Comparison of ENCODE assay signal across 9 mouse cellular contexts in the genomic region with DNA sequence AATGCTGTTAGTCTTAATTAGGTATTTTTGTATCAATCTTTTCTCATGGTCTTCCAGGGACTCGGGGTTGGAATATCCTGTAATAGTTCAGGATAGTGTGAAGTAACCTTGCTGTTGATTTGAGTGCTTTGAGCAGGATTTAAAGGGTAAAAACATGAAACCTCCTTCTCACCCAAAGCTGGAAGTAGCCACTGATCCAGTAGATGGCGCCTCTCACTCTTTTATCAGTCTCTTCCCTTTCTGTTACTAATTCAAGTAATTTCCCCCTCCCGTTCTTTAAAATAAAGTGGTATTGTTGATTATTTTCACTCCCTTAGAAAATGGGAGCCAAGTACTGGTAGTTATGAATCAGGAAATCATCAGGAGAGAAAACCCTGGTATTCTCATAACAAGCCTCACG. TPM values are rescaled to one million over a fixed set of nuclear protein-coding genes. Genes with fewer than 3 reads are reported as not detected.
DNase-seq lines count a peak whose midpoint lies in the region; ATAC-seq and TF ChIP-seq lines count a peak whose summit lies in the region.
"Had no signal": no experiment of that assay in that cellular context is flagged by ENCODE, and none has a peak within 500 bp of the region (broad histone marks: within the 10 kb centered on the region; RNA-seq: fewer than 3 reads in every experiment).

No protein-coding gene starts in this region.

- H3K27me3 ChIP-seq in MEL (ENCODE audit: control insufficient read depth in 1 of 2, insufficient read depth in 2 of 2, low read length in 2 of 2): no peaks in the 10 kb centered on the region
- no peaks in the 10 kb centered on the region for H3K27me3 ChIP-seq in limb, embryonic 14.5 days (ENCODE audit: control insufficient read depth, insufficient read depth, low read length)
- H3K27me3 ChIP-seq in midbrain, embryonic 13.5 days: no peaks in the 10 kb centered on the region
- H3K27me3 ChIP-seq: limb, embryonic 15.5 days had no signal

- TF ChIP-seq CTCF in MEL (IDR thresholded peaks at IDR 0.05 in 2 of 3, conservative IDR thresholded peaks at IDR 0.05 in 1 of 3; ENCODE audit: control insufficient read depth in 1 of 3, insufficient read depth in 1 of 3, low read depth in 2 of 3, low read length in 3 of 3, poor library complexity in 1 of 3, severe bottlenecking in 1 of 3): peak; percentile 38 to 72 (median 64); a peak in 5 of 6 replicates

- H3K36me3 ChIP-seq in MEL (ENCODE audit: control insufficient read depth in 1 of 2, insufficient read depth in 2 of 2, low read length in 2 of 2): peaks cover 2 to 6% of the 10 kb centered on the region in 2 experiments
- H3K36me3 ChIP-seq in limb, embryonic 14.5 days (ENCODE audit: control insufficient read depth, insufficient read depth, low read length): peaks cover 27% of the 10 kb centered on the region
- peaks cover 30% of the 10 kb centered on the region for H3K36me3 ChIP-seq in midbrain, embryonic 13.5 days

- TF ChIP-seq EP300 in MEL (IDR thresholded peaks at IDR 0.05; ENCODE audit: low read depth in 1 of 2, low read length in 2 of 2): no peak

- 44% methylated on average over 4 of the region's 4 CpGs for WGBS in limb, embryonic 14.5 days
- 56% methylated on average over 4 of the region's 4 CpGs for WGBS in midbrain, embryonic 13.5 days

- no peak overlapping the region for H3K4me2 ChIP-seq in limb, embryonic 14.5 days (replicated peaks; ENCODE audit: low read depth, low read length, severe bottlenecking)
- no peak overlapping the region for H3K4me2 ChIP-seq in midbrain, embryonic 13.5 days (replicated peaks)
- H3K4me2 ChIP-seq: limb, embryonic 15.5 days had no signal

- H3K4me3 ChIP-seq in MEL (ENCODE audit: control insufficient read depth in 1 of 2, insufficient read depth in 1 of 2, low read depth in 2 of 2, low read length in 2 of 2): no peak overlapping the region
- no peak overlapping the region for H3K4me3 ChIP-seq in limb, embryonic 14.5 days (replicated peaks; ENCODE audit: low read length)
- no peak overlapping the region for H3K4me3 ChIP-seq in midbrain, embryonic 13.5 days (replicated peaks)
- H3K4me3 ChIP-seq: limb, embryonic 15.5 days had no signal

- ATAC-seq in limb, embryonic 14.5 days (ENCODE audit: low FRiP score, low read depth): no peak
- no peak for ATAC-seq in midbrain, embryonic 13.5 days

- H3K79me2 ChIP-seq in MEL (ENCODE audit: control insufficient read depth, insufficient read depth, low read length, poor library complexity): peaks cover 9% of the 10 kb centered on the region

- peak; percentile 38 to 55 for DNase-seq in cerebellum, postnatal 14 days
- DNase-seq in cerebellum, postnatal 36 days: no peak
- DNase-seq in left cerebral cortex, postnatal 14 days (ENCODE audit: low spot score in 2 of 2): peak; percentile 55 to 65
- no peak for DNase-seq in left cerebral cortex, postnatal 4 days
- peak; percentile 75 for DNase-seq in MEL (ENCODE audit: low read depth, low spot score)
- DNase-seq in limb, embryonic 14.5 days (ENCODE audit: low spot score): peak; percentile 44
- no peak for DNase-seq in c-Kit-positive CD71-positive TER-119-positive erythroid progenitor cells, embryonic 14.5 days (ENCODE audit: low spot score)

- TF ChIP-seq POLR2A in MEL (IDR thresholded peaks at IDR 0.05; ENCODE audit: control insufficient read depth in 1 of 2, insufficient read depth in 1 of 2, low read depth in 1 of 2, low read length in 2 of 2, poor library complexity in 1 of 2): no peak
- TF ChIP-seq POLR2A in limb, embryonic 14.5 days (IDR thresholded peaks at IDR 0.05; ENCODE audit: borderline replicate concordance, extremely low read depth, insufficient read depth, insufficient read length): no peak

- intact Hi-C loops in left cerebral cortex, postnatal 14 days (cut with DNase I): loop anchor here (10.0 kb wide), 1 partner anchor 244 kb away; a partner anchor contains a TSS
- intact Hi-C loops in left cerebral cortex, postnatal 4 days (cut with DNase I): no loop called here

- peaks cover 0 to 7% of the 10 kb centered on the region in 2 experiments; a peak in 3 of 4 replicates for H3K4me1 ChIP-seq in MEL (ENCODE audit: control insufficient read depth in 1 of 2, insufficient read depth in 2 of 2, low read length in 2 of 2)
- H3K4me1 ChIP-seq in limb, embryonic 14.5 days (ENCODE audit: control insufficient read depth, insufficient read depth, low read length): no peaks in the 10 kb centered on the region; the same call in 1 of the 2 replicates
- H3K4me1 ChIP-seq in midbrain, embryonic 13.5 days (replicated peaks): peaks cover 8% of the 10 kb centered on the region
- H3K4me1 ChIP-seq: limb, embryonic 15.5 days had no signal

- peak; percentile 54 for TF ChIP-seq RAD21 in MEL (IDR thresholded peaks at IDR 0.05; ENCODE audit: low read depth, low read length)

- no peak overlapping the region for H3K27ac ChIP-seq in MEL (ENCODE audit: control insufficient read depth, low read depth, low read length)
- no peak overlapping the region for H3K27ac ChIP-seq in limb, embryonic 14.5 days (replicated peaks; ENCODE audit: low read depth, low read length)
- H3K27ac ChIP-seq in midbrain, embryonic 13.5 days: no peak overlapping the region
- H3K27ac ChIP-seq: limb, embryonic 15.5 days had no signal

- H3K9ac ChIP-seq in MEL (ENCODE audit: control insufficient read depth, low read depth, low read length, poor library complexity, severe bottlenecking): no peak overlapping the region
- H3K9ac ChIP-seq in limb, embryonic 14.5 days (ENCODE audit: low read depth, low read length, severe bottlenecking): no peak overlapping the region
- no peak overlapping the region for H3K9ac ChIP-seq in midbrain, embryonic 13.5 days (replicated peaks)
- H3K9ac ChIP-seq: limb, embryonic 15.5 days had no signal

- H3K9me3 ChIP-seq in MEL (replicated peaks; ENCODE audit: insufficient read depth, low read length): no peaks in the 10 kb centered on the region
- H3K9me3 ChIP-seq in limb, embryonic 14.5 days (ENCODE audit: control insufficient read depth, low read length): no peaks in the 10 kb centered on the region
- no peaks in the 10 kb centered on the region for H3K9me3 ChIP-seq in midbrain, embryonic 13.5 days
- H3K9me3 ChIP-seq: limb, embryonic 15.5 days had no signal

TF ChIP-seq in MEL, 35 proteins besides CTCF, POLR2A, EP300 and RAD21:
- TF ChIP-seq SIN3A (IDR thresholded peaks at IDR 0.05; ENCODE audit: low read length) (peak; percentile 59), RCOR1 (IDR thresholded peaks at IDR 0.05; ENCODE audit: low read depth, low read length) (no peak), SMC3 (IDR thresholded peaks at IDR 0.05; ENCODE audit: low read depth, low read length) (peak; percentile 62), ZC3H11A (IDR thresholded peaks at IDR 0.05; ENCODE audit: low read depth, low read length) (peak; percentile 28; the same call in 1 of the 2 replicates), BHLHE40 (IDR thresholded peaks at IDR 0.05; ENCODE audit: borderline replicate concordance, low read depth, low read length) (0 out of 2 replicates have a peak, but pooled peaks have one; percentile 12), E2F4 (IDR thresholded peaks at IDR 0.05; ENCODE audit: borderline replicate concordance, low read depth, low read length) (no peak)
TF ChIP-seq in MEL: peak in this region for 4.

RNA-seq across cellular contexts. Expression of a gene that starts 6.0 kb away (rescaled TPM):
- under 1 TPM; 0.29 to 0.63 TPM for total RNA-seq in left cerebral cortex, postnatal 14 days (2021)
- total RNA-seq in left cerebral cortex, postnatal 4 days (2021): 1 to 10 TPM; 3.3 to 3.4 TPM
- total RNA-seq in MEL (2012; rRNA removed): 23.2 and 31.7 TPM in 2 replicates
- 100 to 1,000 TPM in 1 of 2 experiments, 10 to 100 TPM in 1; 18.6 to 160 TPM for polyA plus RNA-seq in MEL (2012; ENCODE audit: insufficient read depth in 1 of 2, insufficient read length in 2 of 2, low read depth in 1 of 2, low replicate concordance in 2 of 2, missing spikeins in 1 of 2)
- polyA plus RNA-seq in limb, embryonic 14.5 days (2012; rRNA removed): 3.6 and 5.5 TPM in 2 replicates
- polyA plus RNA-seq in limb, embryonic 14.5 days (2014; fragmentation: Nextera tagmentation; extraction: Ambion mirVana): 34.5 and 37.1 TPM in 2 replicates
- polyA plus RNA-seq in midbrain, embryonic 13.5 days (2015; fragmentation: Nextera tagmentation; extraction: Ambion mirVana): 26.6 and 30.8 TPM in 2 replicates

RNA-seq across cellular contexts. Expression of a gene that starts 6.3 kb away (rescaled TPM):
- 1 to 10 TPM; 5.5 to 6.6 TPM for total RNA-seq in left cerebral cortex, postnatal 14 days (2021)
- total RNA-seq in left cerebral cortex, postnatal 4 days (2021): 1 to 10 TPM; 8.2 to 8.5 TPM
- total RNA-seq in MEL (2012; rRNA removed): 15.2 and 18.6 TPM in 2 replicates
- 10 to 100 TPM in 1 of 2 experiments, not detected in 1; 15.5 TPM for polyA plus RNA-seq in MEL (2012; ENCODE audit: insufficient read depth in 1 of 2, insufficient read length in 2 of 2, low read depth in 1 of 2, low replicate concordance in 2 of 2, missing spikeins in 1 of 2)
- polyA plus RNA-seq in limb, embryonic 14.5 days (2012; rRNA removed): 6.0 and 6.2 TPM in 2 replicates
- 3.6 and 3.8 TPM in 2 replicates for polyA plus RNA-seq in limb, embryonic 14.5 days (2014; fragmentation: Nextera tagmentation; extraction: Ambion mirVana)
- 5.6 and 5.8 TPM in 2 replicates for polyA plus RNA-seq in midbrain, embryonic 13.5 days (2015; fragmentation: Nextera tagmentation; extraction: Ambion mirVana)

RNA-seq across cellular contexts. Expression of a gene that starts 11.7 kb away (rescaled TPM):
- 10 to 100 TPM; 60.2 TPM for total RNA-seq in left cerebral cortex, postnatal 14 days (2021)
- 10 to 100 TPM; 41.6 to 43.4 TPM for total RNA-seq in left cerebral cortex, postnatal 4 days (2021)
- 14.8 and 18.7 TPM in 2 replicates for total RNA-seq in MEL (2012; rRNA removed)
- polyA plus RNA-seq in MEL (2012; ENCODE audit: insufficient read depth in 1 of 2, insufficient read length in 2 of 2, low read depth in 1 of 2, low replicate concordance in 2 of 2, missing spikeins in 1 of 2): 10 to 100 TPM in 1 of 2 experiments, not detected in 1; 15.0 TPM
- polyA plus RNA-seq in limb, embryonic 14.5 days (2012; rRNA removed): 13.5 and 14.6 TPM in 2 replicates
- 21.5 and 23.5 TPM in 2 replicates for polyA plus RNA-seq in limb, embryonic 14.5 days (2014; fragmentation: Nextera tagmentation; extraction: Ambion mirVana)
- 30.7 and 31.9 TPM in 2 replicates for polyA plus RNA-seq in midbrain, embryonic 13.5 days (2015; fragmentation: Nextera tagmentation; extraction: Ambion mirVana)

Comparison
In these comparisons a context has a peak if more than half of its experiments do, and no peak if none do; other contexts are left out.
1. DNase-seq: peak in cerebellum, postnatal 14 days (2 of 2), left cerebral cortex, postnatal 14 days (2 of 2), MEL (single experiment) and limb, embryonic 14.5 days (single experiment); none in cerebellum, postnatal 36 days (0 of 2), left cerebral cortex, postnatal 4 days (single experiment) and c-Kit-positive CD71-positive TER-119-positive erythroid progenitor cells, embryonic 14.5 days (single experiment).